In genomic region chr11:5782199-5782944, GRCm38 (mm10) we compare ENCODE assay signal across 10 mouse cellular contexts. TPM values are rescaled to one million over a fixed set of nuclear protein-coding genes. Genes with fewer than 3 reads are reported as not detected.
DNase-seq lines count a peak whose midpoint lies in the region.
"Had no signal": no experiment of that assay in that cellular context is flagged by ENCODE, and none has a peak within 500 bp of the region (broad histone marks: within the 10 kb centered on the region; RNA-seq: fewer than 3 reads in every experiment).

No protein-coding gene starts in this region.

- H3K9me3 ChIP-seq in heart, embryonic 10.5 days = no peaks in the 10 kb centered on the region
- H3K9me3 ChIP-seq: forebrain, embryonic 10.5 days had no signal

- no peak for DNase-seq in heart, embryonic 10.5 days (ENCODE audit: low spot score)
- DNase-seq in heart, postnatal 10 days = no peak
- peak; percentile 55 for DNase-seq in thymus, postnatal 0 days (ENCODE audit: low spot score)
- no peak for DNase-seq in thymus, adult 18-20 months
- DNase-seq in kidney, postnatal 36 days = peak; percentile 35 to 41
- DNase-seq in gastrocnemius, postnatal 10 days = no peak
- no peak for DNase-seq in spleen, postnatal 4 days (ENCODE audit: low spot score in 2 of 2)
- DNase-seq in left cerebral cortex, adult 9 months (ENCODE audit: low spot score in 2 of 2) = no peak
- DNase-seq: lung, postnatal 10 days had no signal

- no peak overlapping the region for H3K4me3 ChIP-seq in heart, embryonic 10.5 days
- H3K4me3 ChIP-seq: forebrain, embryonic 10.5 days had no signal

- 42% methylated on average over 8 of the region's 8 CpGs for WGBS in heart, embryonic 10.5 days

- H3K4me1 ChIP-seq in heart, embryonic 10.5 days = peaks cover 12% of the 10 kb centered on the region

- H3K36me3 ChIP-seq in heart, embryonic 10.5 days = 0 out of 2 replicates have a peak, but pooled peaks cover 6% of the 10 kb centered on the region

- intact Hi-C loops in heart, postnatal 10 days (cut with DNase I) = no loop called here

- no peaks in the 10 kb centered on the region for H3K27me3 ChIP-seq in heart, embryonic 10.5 days (ENCODE audit: insufficient read depth, poor library complexity, severe bottlenecking)

- H3K27ac ChIP-seq in heart, embryonic 10.5 days = 0 out of 2 replicates have a peak overlapping the region, but pooled peaks have one; percentile 13
- H3K27ac ChIP-seq: forebrain, embryonic 10.5 days had no signal

RNA-seq across cellular contexts. Expression of gene Dbnl, which starts 5.9 kb away (rescaled TPM):
- 101 and 114 TPM in 2 replicates for polyA plus RNA-seq in heart, embryonic 10.5 days (2016; fragmentation: Nextera tagmentation; extraction: Ambion mirVana)
- total RNA-seq in heart, postnatal 10 days (2021) = 10 to 100 TPM; 37.4 to 40.6 TPM
- polyA plus RNA-seq in thymus, postnatal 0 days (2015; fragmentation: Nextera tagmentation; extraction: Ambion mirVana) = 134 and 147 TPM in 2 replicates
- total RNA-seq in gastrocnemius, postnatal 10 days (2021) = 10 to 100 TPM; 23.6 to 27.1 TPM

RNA-seq across cellular contexts. Expression of gene Urgcp, which starts 20.2 kb away (rescaled TPM):
- 21.3 and 29.9 TPM in 2 replicates for polyA plus RNA-seq in heart, embryonic 10.5 days (2016; fragmentation: Nextera tagmentation; extraction: Ambion mirVana)
- 10 to 100 TPM; 65.6 to 68.5 TPM for total RNA-seq in heart, postnatal 10 days (2021)
- 18.1 and 20.6 TPM in 2 replicates for polyA plus RNA-seq in thymus, postnatal 0 days (2015; fragmentation: Nextera tagmentation; extraction: Ambion mirVana)
- total RNA-seq in gastrocnemius, postnatal 10 days (2021) = 10 to 100 TPM; 29.1 to 42.0 TPM

RNA-seq across cellular contexts. Expression of gene Pgam2, which starts 21.2 kb away (rescaled TPM):
- polyA plus RNA-seq in heart, embryonic 10.5 days (2016; fragmentation: Nextera tagmentation; extraction: Ambion mirVana) = 479 and 714 TPM in 2 replicates
- 100 to 1,000 TPM; 756 to 765 TPM for total RNA-seq in heart, postnatal 10 days (2021)
- polyA plus RNA-seq in thymus, postnatal 0 days (2015; fragmentation: Nextera tagmentation; extraction: Ambion mirVana) = 29.5 and 35.8 TPM in 2 replicates
- total RNA-seq in gastrocnemius, postnatal 10 days (2021) = 1,000 to 10,000 TPM; 2,411 to 2,775 TPM

RNA-seq across cellular contexts. Expression of gene Polm, which starts 55.4 kb away (rescaled TPM):
- 8.9 and 11.1 TPM in 2 replicates for polyA plus RNA-seq in heart, embryonic 10.5 days (2016; fragmentation: Nextera tagmentation; extraction: Ambion mirVana)
- 1 to 10 TPM; 5.0 to 6.7 TPM for total RNA-seq in heart, postnatal 10 days (2021)
- 8.7 and 9.5 TPM in 2 replicates for polyA plus RNA-seq in thymus, postnatal 0 days (2015; fragmentation: Nextera tagmentation; extraction: Ambion mirVana)
- 1 to 10 TPM; 4.3 to 8.7 TPM for total RNA-seq in gastrocnemius, postnatal 10 days (2021)

Comparison
In these comparisons a context has a peak if more than half of its experiments do, and no peak if none do; other contexts are left out.
1. DNase-seq: peak in thymus, postnatal 0 days (single experiment) and kidney, postnatal 36 days (2 of 2); none in heart, embryonic 10.5 days (single experiment), heart, postnatal 10 days (0 of 2), thymus, adult 18-20 months (0 of 2), gastrocnemius, postnatal 10 days (single experiment), spleen, postnatal 4 days (0 of 2) and left cerebral cortex, adult 9 months (0 of 2).